Mouse (Mus musculus) neural tube, embryonic 10.5 days (tissue): ENCODE data around the gene Lrba.

ENCODE experiments used
- DNase-seq: peaks from one replicate; pipeline ENCODE4 v3.0.0-alpha.2; 2017; ENCODE audit warnings: low spot score; ENCODE audit errors: extremely low spot score

Lrba gene

GRCm38 (mm10) chr3:86500586-86500985 lies 276.1 kb downstream of the Lrba start:
- DNase-seq = no peak

GRCm38 (mm10) chr3:86518506-86519109 lies 294.1 kb downstream of the Lrba start:
- DNase-seq = no peak

- no peak for DNase-seq
These were observed 298.5 kb downstream of the Lrba start for GRCm38 (mm10) chr3:86522880-86523505.

GRCm38 (mm10) chr3:86531531-86532269 lies 307.2 kb downstream of the Lrba start:
- peak; percentile 36 for DNase-seq

GRCm38 (mm10) chr3:86536751-86537150 lies 312.3 kb downstream of the Lrba start:
- DNase-seq = no peak

- peak; percentile 23 for DNase-seq
These were observed 314.4 kb downstream of the Lrba start for GRCm38 (mm10) chr3:86538645-86539554.

GRCm38 (mm10) chr3:86539555-86540168 lies 315.2 kb downstream of the Lrba start:
- no peak for DNase-seq

- no peak for DNase-seq
These were observed 316.7 kb downstream of the Lrba start for GRCm38 (mm10) chr3:86541074-86541614.

- no peak for DNase-seq
These were observed 317.4 kb downstream of the Lrba start for GRCm38 (mm10) chr3:86541863-86542397.

GRCm38 (mm10) chr3:86544785-86545184 lies 320.3 kb downstream of the Lrba start:
- DNase-seq = peak; percentile 23

GRCm38 (mm10) chr3:86545945-86546344 lies 321.5 kb downstream of the Lrba start:
- DNase-seq = no peak

GRCm38 (mm10) chr3:86546471-86547250 lies 322.2 kb downstream of the Lrba start:
- peak; percentile 77 for DNase-seq

GRCm38 (mm10) chr3:86547251-86547791 lies 322.8 kb downstream of the Lrba start:
- peak; percentile 71 for DNase-seq

- DNase-seq = peak; percentile 65
These were observed 323.9 kb downstream of the Lrba start, which contains the start of gene Mab21l2 for GRCm38 (mm10) chr3:86548091-86549015. TSS of gene Mab21l2 (minus strand) at chr3:86548629.

GRCm38 (mm10) chr3:86550301-86551010 lies 326.0 kb downstream of the Lrba start:
- peak; percentile 68 for DNase-seq

GRCm38 (mm10) chr3:86551011-86551728 lies 326.7 kb downstream of the Lrba start:
- peak; percentile 24 for DNase-seq

GRCm38 (mm10) chr3:86552170-86552569 lies 327.7 kb downstream of the Lrba start:
- DNase-seq = no peak
